Mouse (Mus musculus) gastrocnemius, adult 18-20 months (tissue): ENCODE results near the gene Plpp3. TPM values are rescaled to one million over a fixed set of nuclear protein-coding genes. Genes with fewer than 3 reads are reported as not detected.

Experiments used
- DNase-seq: peaks from one replicate; pipeline ENCODE4 v3.0.0; 2021; ENCODE audit warnings: low spot score
- total RNA-seq, 2 experiments: library from RNA; stranded (reverse); gene quantifications; 2 replicates each; pipeline ENCODE4 v1.2.3; 2021

Plpp3 gene
- total RNA-seq, 2 experiments from 2014 or later, result 42.6 to 62.5 TPM

DNA sequence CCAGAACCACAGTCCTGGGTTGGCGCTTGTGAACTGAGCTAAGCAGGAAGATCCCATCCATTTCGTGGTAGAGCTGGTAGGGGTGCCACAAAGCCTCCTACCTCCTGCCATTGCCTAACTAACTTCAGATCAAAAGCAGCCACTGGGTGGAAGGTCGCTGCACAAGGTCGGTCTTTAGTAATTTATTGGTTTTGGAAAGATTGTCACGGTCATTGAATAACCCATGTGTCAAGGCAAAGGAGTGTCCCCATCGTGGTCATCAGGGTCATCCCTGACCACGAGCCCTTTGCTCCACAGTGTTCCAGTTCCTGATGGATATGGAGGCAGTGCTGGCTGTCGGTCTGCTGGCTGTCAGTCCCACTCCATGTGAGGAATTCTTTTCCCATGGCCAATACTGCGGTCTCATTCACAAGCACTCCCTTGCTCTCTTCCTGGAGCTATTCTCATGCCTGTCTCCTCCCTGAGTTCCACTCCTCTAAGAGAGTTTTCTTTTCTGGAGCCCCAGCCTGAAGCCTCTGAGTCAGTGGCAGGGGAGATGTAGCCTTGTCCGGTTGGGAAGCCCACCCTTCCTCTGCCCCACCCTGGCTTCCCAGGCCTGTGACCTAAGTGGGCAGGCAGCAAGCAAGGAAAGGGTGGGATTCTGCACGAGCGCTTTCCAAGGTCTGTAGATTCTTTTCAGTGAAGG, 58.7 kb downstream of the Plpp3 start:
- DNase-seq, result no peak

- DNase-seq, result no peak
Observed at GRCm38 (mm10) chr4:105218202-105218601, 61.1 kb downstream of the Plpp3 start.

- DNase-seq, result no peak
Observed at GRCm38 (mm10) chr4:105219316-105219715, 62.2 kb downstream of the Plpp3 start.

DNA sequence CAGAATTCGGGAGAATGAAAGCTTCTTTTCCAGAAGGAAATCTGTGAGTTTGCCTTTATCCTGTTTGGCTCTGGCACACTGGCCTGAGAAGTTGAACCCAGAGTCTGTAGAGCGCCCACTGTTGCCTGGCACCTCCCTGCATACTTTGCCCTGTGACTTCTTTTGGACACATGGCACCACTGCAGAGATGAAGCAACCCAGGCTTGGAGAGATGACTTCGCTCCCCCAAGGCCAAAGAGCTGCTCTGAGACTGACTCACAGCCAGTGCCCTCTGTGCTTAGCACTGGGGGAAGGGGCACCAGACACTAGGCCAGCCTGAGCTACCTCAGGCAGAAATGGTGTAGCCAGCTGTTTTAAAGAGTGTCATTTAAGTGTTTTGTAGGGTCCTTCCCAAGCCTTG, 63.7 kb downstream of the Plpp3 start:
- no peak for DNase-seq

- no peak for DNase-seq
Observed at GRCm38 (mm10) chr4:105221256-105221840, 64.2 kb downstream of the Plpp3 start.

GRCm38 (mm10) chr4:105223101-105223924, 66.2 kb downstream of the Plpp3 start:
- no peak for DNase-seq

DNA sequence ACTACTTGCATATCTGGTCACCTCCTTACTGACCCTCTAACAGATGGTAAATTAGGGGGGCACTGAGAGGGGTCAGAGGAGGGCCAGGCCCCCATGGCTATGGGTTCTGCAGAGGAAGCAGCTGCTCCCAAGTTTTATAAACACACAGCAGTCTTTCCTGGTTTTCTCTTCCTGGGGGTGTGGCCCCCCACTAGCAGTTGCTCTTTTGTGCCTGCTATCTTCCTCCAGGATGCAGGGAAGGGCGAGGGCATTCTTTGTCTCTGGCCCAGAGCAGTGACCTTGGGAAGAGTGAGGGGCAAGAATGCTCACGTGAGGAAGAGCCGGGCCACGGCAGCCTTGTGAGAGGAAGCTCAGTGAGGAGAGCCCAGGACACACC, 66.8 kb downstream of the Plpp3 start:
- no peak for DNase-seq

- peak; percentile 88 for DNase-seq
Observed at GRCm38 (mm10) chr4:105225512-105225911, 68.4 kb downstream of the Plpp3 start.

GRCm38 (mm10) chr4:105226351-105226750, 69.2 kb downstream of the Plpp3 start:
- no peak for DNase-seq

DNA sequence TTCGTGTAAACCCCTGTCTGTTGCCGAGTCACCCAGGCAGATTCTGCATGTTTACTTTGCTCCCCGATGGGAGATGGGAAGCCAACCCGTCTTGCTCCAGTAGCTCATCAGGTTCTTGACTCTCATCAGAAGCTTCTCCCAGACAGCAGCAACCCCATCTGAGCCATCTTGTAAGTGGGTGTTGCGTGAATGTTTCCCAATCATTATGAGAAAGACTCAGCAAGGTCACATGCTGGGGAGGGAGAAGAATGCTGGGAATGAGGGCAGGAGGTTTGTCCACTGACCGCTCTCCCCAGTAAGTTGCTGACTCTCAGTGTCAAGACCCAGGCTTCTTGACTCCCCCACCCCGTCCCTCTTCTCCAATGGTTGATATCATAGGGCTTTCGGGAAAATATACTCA, 73.0 kb downstream of the Plpp3 start:
- DNase-seq, result no peak

GRCm38 (mm10) chr4:105240233-105240632, 83.1 kb downstream of the Plpp3 start:
- DNase-seq, result no peak

DNA sequence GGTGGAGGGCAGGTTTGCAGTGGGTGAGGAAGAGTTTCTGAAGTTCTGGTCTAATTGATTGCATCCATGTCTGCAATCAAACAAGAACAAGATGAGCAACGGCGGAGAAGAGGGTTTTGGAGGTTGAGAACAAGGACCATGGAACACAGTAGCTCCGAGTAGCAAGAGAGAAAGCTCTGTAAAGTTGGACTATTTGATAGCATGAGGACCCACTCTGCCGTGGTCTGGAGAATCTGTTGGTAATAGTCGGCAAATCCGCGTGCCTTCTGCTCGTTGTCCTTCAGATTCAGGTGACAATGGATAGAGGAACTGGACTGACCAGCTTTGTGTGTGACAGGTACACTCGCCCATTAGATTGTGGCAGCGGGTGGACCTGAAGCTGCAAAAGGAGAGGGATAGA, 87.8 kb downstream of the Plpp3 start:
- no peak for DNase-seq

DNA sequence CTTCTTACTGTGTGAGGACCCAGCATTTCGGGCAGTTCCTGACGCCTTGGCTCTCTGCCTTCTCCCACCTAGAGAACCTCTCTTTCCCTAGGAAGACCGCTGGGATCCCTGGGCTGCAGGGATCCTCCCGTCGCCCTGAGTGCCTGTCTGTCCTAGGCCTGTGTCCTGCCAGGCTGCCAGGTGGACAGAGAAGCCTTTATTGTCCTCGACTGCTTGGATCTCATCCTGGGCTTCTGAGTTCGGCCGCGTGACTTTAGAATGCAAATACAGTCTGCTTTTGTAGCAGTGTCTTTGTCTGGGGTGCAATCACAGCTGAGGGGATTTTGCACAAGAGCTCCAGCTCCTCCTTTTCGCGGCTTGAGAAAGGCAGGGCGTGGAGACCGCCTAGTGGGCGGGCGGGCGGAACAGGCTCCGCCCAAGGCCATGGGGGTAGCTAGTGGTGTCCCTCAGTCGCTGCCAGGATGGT, 88.4 kb downstream of the Plpp3 start:
- DNase-seq, result peak; percentile 41

DNA sequence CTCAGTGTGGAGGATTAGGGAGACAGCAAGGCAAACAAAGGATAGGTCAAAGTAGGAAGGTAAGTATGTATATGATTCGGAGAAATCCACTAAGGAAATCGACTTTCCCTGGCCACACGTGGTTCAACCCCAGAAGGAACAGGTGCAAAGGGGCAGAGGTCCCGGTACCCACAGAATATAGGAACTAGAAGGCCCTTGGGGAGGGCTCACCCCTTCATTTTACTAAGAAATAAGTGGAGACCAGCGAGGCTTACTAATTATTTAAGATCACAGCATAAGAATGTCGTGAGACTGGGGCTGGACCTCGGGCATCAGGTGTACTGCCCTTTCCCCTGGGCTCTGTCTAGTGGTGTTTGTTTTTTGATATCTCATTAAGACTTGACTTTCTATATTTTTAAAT, 89.2 kb downstream of the Plpp3 start:
- no peak for DNase-seq

GRCm38 (mm10) chr4:105248161-105248560, 91.0 kb downstream of the Plpp3 start:
- peak; percentile 33 for DNase-seq

DNA sequence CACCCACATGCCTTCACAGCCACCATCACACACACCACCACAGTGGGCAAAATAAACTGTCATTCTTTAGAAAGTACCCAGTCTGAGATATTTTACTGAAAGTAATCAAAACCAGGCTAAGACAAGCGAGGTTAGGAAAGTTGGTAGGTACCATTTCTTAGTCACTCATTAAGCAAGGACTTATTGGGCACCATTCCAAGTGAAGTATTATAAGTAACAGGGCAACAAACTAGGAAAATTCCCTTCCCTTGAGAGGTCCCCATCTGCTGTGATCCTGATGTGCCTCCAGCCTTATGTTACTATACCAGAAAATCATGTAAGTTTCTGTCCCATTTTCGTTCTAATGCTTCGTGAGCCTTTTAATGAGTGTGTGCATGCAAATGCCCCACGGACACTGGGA, 92.1 kb downstream of the Plpp3 start:
- DNase-seq, result no peak

- no peak for DNase-seq
Observed at GRCm38 (mm10) chr4:105250946-105251345, 93.8 kb downstream of the Plpp3 start.

DNA sequence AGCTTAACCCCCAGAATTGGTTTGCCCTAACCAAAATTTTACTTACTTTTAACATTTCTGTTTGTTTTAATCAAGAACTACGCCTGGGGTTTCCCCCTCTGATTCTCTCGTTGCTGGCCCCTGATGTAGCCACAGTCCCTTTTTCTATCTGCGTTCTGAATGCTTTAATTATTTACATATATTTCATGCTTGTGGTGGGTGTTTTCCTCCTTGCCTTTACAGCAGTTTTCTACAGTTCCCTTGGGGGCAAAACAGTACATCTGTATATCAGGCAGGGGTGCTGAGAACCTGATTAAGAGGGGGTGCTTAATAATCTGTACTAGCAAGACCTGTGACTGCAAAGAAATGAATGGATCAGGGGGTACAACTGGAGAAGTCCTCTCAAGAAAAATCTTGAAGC, 94.9 kb downstream of the Plpp3 start:
- DNase-seq, result no peak

- DNase-seq, result no peak
Observed at GRCm38 (mm10) chr4:105252571-105253200, 95.5 kb downstream of the Plpp3 start.

DNA sequence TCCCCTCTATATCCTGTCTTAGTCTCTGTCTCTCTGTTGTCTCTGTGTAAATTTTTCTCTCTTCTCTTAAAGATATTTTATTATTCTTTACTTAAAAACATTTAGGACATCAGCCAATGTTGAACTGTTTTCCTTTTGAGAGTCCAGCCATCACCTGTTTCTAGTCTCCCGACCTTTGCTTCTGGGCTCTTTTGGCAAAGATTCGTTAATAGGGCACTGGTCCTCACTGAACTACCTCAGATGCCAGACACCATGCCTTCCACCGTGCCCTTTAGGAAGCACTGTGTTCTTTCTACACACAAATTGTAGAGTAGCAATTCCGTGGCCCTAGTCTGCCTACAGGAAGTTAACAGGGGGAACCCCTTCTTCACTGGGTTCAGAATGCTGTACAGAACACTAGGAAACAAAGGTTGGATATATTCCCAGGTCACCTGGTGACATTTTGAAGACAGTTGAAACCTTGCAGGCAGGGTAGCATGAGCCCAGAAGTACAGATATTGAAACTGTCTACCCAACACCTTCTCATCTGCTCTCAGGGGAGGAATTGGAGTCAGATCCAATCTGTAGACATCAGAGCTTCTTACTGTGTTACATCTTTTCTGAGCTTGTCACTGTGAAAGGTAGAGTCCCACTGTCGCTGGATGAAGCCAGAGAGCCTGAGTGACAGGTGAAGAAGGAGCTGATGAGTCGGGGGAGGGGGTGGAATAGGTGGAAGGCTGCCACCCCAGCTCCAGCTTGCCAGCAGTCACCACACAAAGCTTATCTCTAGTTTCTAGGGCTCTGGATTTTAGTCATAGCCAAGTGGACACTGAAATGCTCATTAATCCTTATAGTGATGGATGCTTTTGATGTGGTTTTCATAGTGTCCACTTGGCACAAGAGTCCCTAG, 96.5 kb downstream of the Plpp3 start:
- DNase-seq, result no peak

GRCm38 (mm10) chr4:105254365-105254764, 97.2 kb downstream of the Plpp3 start:
- no peak for DNase-seq
